Mouse (Mus musculus) CD8-positive naive resting alpha-beta T cell, adult 2 months (primary cell): ENCODE data around the gene Cep128.

Experiments used
- DNase-seq, 2 experiments: peaks; one replicate each; pipeline ENCODE4 v3.0.0; 2022; ENCODE audit warnings: low read depth in 2 of 2, low spot score in 2 of 2

The Cep128 gene

GRCm38 (mm10) chr12:91064368-91064999, 319.7 kb downstream of the Cep128 start:
- no peak for DNase-seq

- DNase-seq = no peak
Measured at GRCm38 (mm10) chr12:91063337-91064015, 320.7 kb downstream of the Cep128 start.

- DNase-seq = no peak
Measured at GRCm38 (mm10) chr12:91062681-91063080, 321.5 kb downstream of the Cep128 start.

GRCm38 (mm10) chr12:91059704-91060318, 324.4 kb downstream of the Cep128 start:
- no peak for DNase-seq

- DNase-seq = no peak
Measured at GRCm38 (mm10) chr12:91056885-91057284, 327.3 kb downstream of the Cep128 start.

GRCm38 (mm10) chr12:91052301-91052700, 331.9 kb downstream of the Cep128 start:
- DNase-seq = no peak

- no peak for DNase-seq
Measured at GRCm38 (mm10) chr12:91050593-91051325, 333.4 kb downstream of the Cep128 start.

GRCm38 (mm10) chr12:91041363-91041762, 342.8 kb downstream of the Cep128 start:
- DNase-seq = no peak

- no peak for DNase-seq
Measured at GRCm38 (mm10) chr12:91040267-91040905, 343.8 kb downstream of the Cep128 start.

- no peak for DNase-seq
Measured at GRCm38 (mm10) chr12:91029116-91029515, 355.1 kb downstream of the Cep128 start.

GRCm38 (mm10) chr12:91027681-91028080, 356.5 kb downstream of the Cep128 start:
- no peak for DNase-seq

- no peak for DNase-seq
Measured at GRCm38 (mm10) chr12:91027100-91027499, 357.1 kb downstream of the Cep128 start.

GRCm38 (mm10) chr12:91015075-91015474, 369.1 kb downstream of the Cep128 start:
- no peak for DNase-seq

GRCm38 (mm10) chr12:91013043-91013442, 371.2 kb downstream of the Cep128 start:
- no peak for DNase-seq

- no peak for DNase-seq
Measured at GRCm38 (mm10) chr12:91012184-91012583, 372.0 kb downstream of the Cep128 start.

GRCm38 (mm10) chr12:91008736-91009135, 375.5 kb downstream of the Cep128 start:
- no peak for DNase-seq

GRCm38 (mm10) chr12:91008170-91008569, 376.0 kb downstream of the Cep128 start:
- no peak for DNase-seq

GRCm38 (mm10) chr12:90997539-90997938, 386.7 kb downstream of the Cep128 start:
- no peak for DNase-seq

GRCm38 (mm10) chr12:90993331-90993730, 390.9 kb downstream of the Cep128 start:
- no peak for DNase-seq

- DNase-seq = no peak
Measured at GRCm38 (mm10) chr12:90987782-90988181, 396.4 kb downstream of the Cep128 start.

- DNase-seq = no peak
Measured at GRCm38 (mm10) chr12:90987259-90987658, 396.9 kb downstream of the Cep128 start.
